Mouse (Mus musculus) forebrain, embryonic 13.5 days (tissue): ENCODE results near the gene Stab1. TPM values are rescaled to one million over a fixed set of nuclear protein-coding genes. Genes with fewer than 3 reads are reported as not detected.

Source experiments
- ATAC-seq: fragments of 200-750 bp; cut with Nextera tagmentation; 2 replicates; pipeline ENCODE4 v1.8.0; 2017
- H3K27ac ChIP-seq: fragments of 300-500 bp; sonication (generic); 2 replicates; pipeline ENCODE4 v1.5.1; 2015; ENCODE audit warnings: inconsistent platforms, mild to moderate bottlenecking, moderate library complexity
- H3K27me3 ChIP-seq: fragments of 300-500 bp; sonication (generic); 2 replicates; pipeline ENCODE4 v1.6.1; 2015; ENCODE audit warnings: mild to moderate bottlenecking, inconsistent platforms
- H3K36me3 ChIP-seq: fragments of 300-500 bp; sonication (generic); 2 replicates; pipeline ENCODE4 v1.6.1; 2015; ENCODE audit warnings: mild to moderate bottlenecking, inconsistent platforms; ENCODE audit not compliant: poor library complexity, severe bottlenecking
- H3K4me1 ChIP-seq: fragments of 300-500 bp; sonication (generic); 2 replicates; pipeline ENCODE4 v1.6.1; 2015; ENCODE audit warnings: inconsistent platforms
- H3K4me2 ChIP-seq: fragments of 300-500 bp; sonication (generic); 2 replicates; pipeline ENCODE4 v1.6.1; 2015; ENCODE audit warnings: inconsistent platforms, mild to moderate bottlenecking, moderate library complexity
- H3K4me3 ChIP-seq: fragments of 300-500 bp; sonication (generic); 2 replicates; pipeline ENCODE4 v1.5.1; 2015; ENCODE audit warnings: mild to moderate bottlenecking, inconsistent platforms
- H3K9ac ChIP-seq: fragments of 300-500 bp; sonication (generic); 2 replicates; pipeline ENCODE4 v1.6.1; 2015; ENCODE audit warnings: mild to moderate bottlenecking, inconsistent platforms
- H3K9me3 ChIP-seq: fragments of 300-500 bp; sonication (generic); replicated peaks from 2 replicates; pipeline ENCODE4 v1.6.1; 2016; ENCODE audit warnings: inconsistent platforms
- WGBS: fragments of 180-500 bp; shearing (Covaris S2); methylation state at CpG from one replicate; pipeline ENCODE4 v1.1.7; 2015; 5-methylcytosine and 5-hydroxymethylcytosine counted together
- polyA plus RNA-seq: library from polyadenylated mRNA; unstranded; fragments of >200 nt; fragmentation: Nextera tagmentation; extraction: Ambion mirVana; gene quantifications from 2 replicates; pipeline ENCODE4 v1.2.1, GENCODE M21; 2015

Stab1 gene
- polyA plus RNA-seq, 1 experiment from 2014 or later, result 16.3 TPM

DNA sequence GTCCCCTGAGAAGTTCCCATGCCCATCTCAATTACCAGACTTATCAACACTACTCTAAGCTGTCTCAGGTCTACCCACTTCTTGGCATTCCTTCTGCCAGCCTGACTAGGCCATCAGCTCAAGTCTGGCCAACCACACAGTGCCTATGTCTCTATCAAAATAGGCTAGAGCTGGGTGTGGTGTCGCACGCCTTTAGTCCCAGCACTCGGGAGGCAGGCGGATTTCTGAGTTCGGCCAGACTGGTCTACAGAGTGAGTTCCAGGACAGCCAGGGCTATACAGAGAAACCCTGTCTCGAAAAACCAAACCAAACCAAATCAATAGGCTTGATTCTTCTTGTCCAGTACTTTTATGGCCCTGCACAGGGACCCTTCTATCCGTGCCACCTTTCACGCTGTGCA is 41.6 kb downstream of the Stab1 start:
- H3K4me2 ChIP-seq, result peak overlapping the region; percentile 34
- no peaks in the 10 kb centered on the region for H3K9me3 ChIP-seq
- H3K4me1 ChIP-seq, result peaks cover 38% of the 10 kb centered on the region
- WGBS, result 93% methylated on average over 8 of the region's 8 CpGs
- no peaks in the 10 kb centered on the region for H3K27me3 ChIP-seq
- ATAC-seq, result no peak
- no peak overlapping the region for H3K4me3 ChIP-seq
- H3K9ac ChIP-seq, result no peak overlapping the region
- H3K36me3 ChIP-seq, result peaks cover 20% of the 10 kb centered on the region
- H3K27ac ChIP-seq, result no peak overlapping the region

- H3K4me1 ChIP-seq, result peaks cover 31% of the 10 kb centered on the region
- H3K4me2 ChIP-seq, result peak overlapping the region; percentile 8; the same call in 1 of the 2 replicates
- H3K27ac ChIP-seq, result no peak overlapping the region; the same call in 1 of the 2 replicates
- no peaks in the 10 kb centered on the region for H3K27me3 ChIP-seq
- ATAC-seq, result no peak
- 69% methylated on average over 9 of the region's 9 CpGs for WGBS
- H3K4me3 ChIP-seq, result no peak overlapping the region
- H3K9me3 ChIP-seq, result no peaks in the 10 kb centered on the region
- peak overlapping the region; percentile 21 for H3K9ac ChIP-seq
- peaks cover 28% of the 10 kb centered on the region for H3K36me3 ChIP-seq
Observed at GRCm38 (mm10) chr14:31125106-31126075, 43.0 kb downstream of the Stab1 start.

DNA sequence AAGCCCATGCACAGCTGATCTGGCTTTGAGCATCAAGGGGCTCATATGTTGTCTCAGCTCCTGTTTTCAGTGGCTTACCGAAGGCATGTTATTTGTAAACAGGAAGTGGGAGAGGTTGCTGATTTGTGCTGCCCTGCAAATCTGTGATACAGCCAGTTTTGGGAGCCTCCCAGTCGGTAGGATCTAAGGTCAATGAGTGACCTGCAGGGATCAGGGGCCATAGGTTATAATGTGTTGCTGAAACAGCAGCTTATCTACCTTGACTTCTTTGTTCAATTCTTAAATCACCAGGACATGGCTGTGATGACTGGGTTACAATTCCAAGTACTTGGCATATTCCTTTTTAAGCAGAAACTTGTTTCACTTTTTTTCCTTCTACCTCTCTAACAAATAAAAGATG is 52.9 kb downstream of the Stab1 start:
- 77% methylated on average over 2 of the region's 2 CpGs for WGBS
- H3K9me3 ChIP-seq, result no peaks in the 10 kb centered on the region
- peaks cover 82% of the 10 kb centered on the region for H3K36me3 ChIP-seq
- H3K4me1 ChIP-seq, result no peaks in the 10 kb centered on the region
- no peak overlapping the region for H3K9ac ChIP-seq
- H3K4me3 ChIP-seq, result no peak overlapping the region
- no peak for ATAC-seq
- H3K4me2 ChIP-seq, result no peak overlapping the region
- no peak overlapping the region for H3K27ac ChIP-seq
- H3K27me3 ChIP-seq, result no peaks in the 10 kb centered on the region

GRCm38 (mm10) chr14:31114011-31114410 is 54.4 kb downstream of the Stab1 start:
- H3K27me3 ChIP-seq, result no peaks in the 10 kb centered on the region
- no peak for ATAC-seq
- no peaks in the 10 kb centered on the region for H3K9me3 ChIP-seq
- H3K4me2 ChIP-seq, result no peak overlapping the region
- H3K27ac ChIP-seq, result no peak overlapping the region
- peaks cover 85% of the 10 kb centered on the region for H3K36me3 ChIP-seq
- no peak overlapping the region for H3K4me3 ChIP-seq
- H3K9ac ChIP-seq, result no peak overlapping the region
- 92% methylated on average over 3 of the region's 3 CpGs for WGBS
- H3K4me1 ChIP-seq, result no peaks in the 10 kb centered on the region

DNA sequence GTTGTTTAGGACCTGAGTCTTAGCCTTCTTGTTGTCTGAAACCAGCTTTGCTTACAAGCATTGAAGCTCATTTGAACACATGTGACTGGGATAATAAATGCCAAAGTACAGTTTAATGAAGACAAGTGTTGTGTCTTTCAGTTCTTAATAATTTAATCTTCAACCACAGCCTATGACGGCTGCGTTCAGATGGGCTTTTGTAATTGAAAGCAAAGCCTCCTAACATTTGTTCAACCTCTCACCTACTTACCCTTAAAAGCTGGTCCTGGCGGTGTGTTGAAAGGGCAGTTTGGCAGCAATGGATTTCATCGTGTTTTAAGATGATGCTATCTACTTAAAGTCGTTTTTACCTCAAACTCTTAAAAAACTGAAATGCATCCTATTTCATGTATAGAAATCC is 56.3 kb downstream of the Stab1 start:
- no peaks in the 10 kb centered on the region for H3K9me3 ChIP-seq
- peaks cover 89% of the 10 kb centered on the region for H3K36me3 ChIP-seq
- H3K4me2 ChIP-seq, result no peak overlapping the region
- no peak overlapping the region for H3K27ac ChIP-seq
- 84% methylated on average over 5 of the region's 5 CpGs for WGBS
- no peaks in the 10 kb centered on the region for H3K4me1 ChIP-seq
- no peak overlapping the region for H3K4me3 ChIP-seq
- no peak overlapping the region for H3K9ac ChIP-seq
- ATAC-seq, result no peak
- H3K27me3 ChIP-seq, result no peaks in the 10 kb centered on the region

DNA sequence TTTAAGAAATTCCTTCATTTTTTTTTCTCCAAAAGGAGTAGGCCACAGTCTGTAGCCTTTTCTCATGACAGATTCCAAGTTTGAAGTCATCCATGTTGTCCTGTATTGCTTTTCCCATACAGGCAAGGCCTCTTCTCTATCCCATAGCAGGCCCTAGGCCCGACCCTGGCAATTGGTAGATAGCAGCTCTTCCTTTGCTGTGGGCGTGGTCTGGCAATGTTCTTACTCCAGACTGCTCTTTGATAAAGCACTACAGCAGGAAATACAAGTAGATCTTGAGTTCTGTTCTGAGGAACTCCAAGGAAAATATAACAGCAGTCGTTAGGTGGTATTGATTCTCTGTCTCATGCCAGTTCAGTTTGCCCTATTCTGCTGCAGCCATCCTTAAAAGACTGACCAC is 57.8 kb downstream of the Stab1 start:
- Histone ChIP-seq H3K27ac (no peak overlapping the region), H3K4me2 (no peak overlapping the region), H3K9me3 (no peaks in the 10 kb centered on the region), H3K27me3 (no peaks in the 10 kb centered on the region), H3K36me3 (peaks cover 89% of the 10 kb centered on the region), H3K9ac (no peak overlapping the region), H3K4me3 (no peak overlapping the region), H3K4me1 (no peaks in the 10 kb centered on the region)
- 81% methylated on average over 3 of the region's 3 CpGs for WGBS
- no peak for ATAC-seq

DNA sequence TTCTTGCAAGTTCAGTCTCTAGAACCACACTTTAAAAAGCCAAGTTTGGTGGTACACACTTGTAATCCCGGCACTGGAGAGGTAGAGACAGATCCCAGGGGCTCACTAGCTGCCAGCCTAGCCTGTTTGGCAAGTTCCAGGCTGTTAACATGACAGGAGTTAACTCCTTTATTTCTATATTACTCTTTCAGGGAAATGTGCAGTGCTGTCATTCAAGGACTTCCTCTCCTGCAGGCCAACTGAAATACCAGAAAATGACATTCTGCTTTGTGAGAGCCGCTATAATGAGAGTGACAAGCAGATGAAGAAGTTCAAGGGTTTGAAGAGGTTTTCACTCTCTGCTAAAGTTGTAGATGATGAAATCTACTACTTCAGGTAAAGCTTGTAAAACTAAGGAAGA is 63.3 kb downstream of the Stab1 start:
- no peak overlapping the region for H3K9ac ChIP-seq
- H3K36me3 ChIP-seq, result peaks cover 74% of the 10 kb centered on the region
- 97% methylated on average over 2 of the region's 2 CpGs for WGBS
- H3K4me1 ChIP-seq, result no peaks in the 10 kb centered on the region
- H3K9me3 ChIP-seq, result no peaks in the 10 kb centered on the region
- no peak for ATAC-seq
- H3K4me3 ChIP-seq, result no peak overlapping the region
- H3K4me2 ChIP-seq, result no peak overlapping the region
- no peaks in the 10 kb centered on the region for H3K27me3 ChIP-seq
- H3K27ac ChIP-seq, result no peak overlapping the region

DNA sequence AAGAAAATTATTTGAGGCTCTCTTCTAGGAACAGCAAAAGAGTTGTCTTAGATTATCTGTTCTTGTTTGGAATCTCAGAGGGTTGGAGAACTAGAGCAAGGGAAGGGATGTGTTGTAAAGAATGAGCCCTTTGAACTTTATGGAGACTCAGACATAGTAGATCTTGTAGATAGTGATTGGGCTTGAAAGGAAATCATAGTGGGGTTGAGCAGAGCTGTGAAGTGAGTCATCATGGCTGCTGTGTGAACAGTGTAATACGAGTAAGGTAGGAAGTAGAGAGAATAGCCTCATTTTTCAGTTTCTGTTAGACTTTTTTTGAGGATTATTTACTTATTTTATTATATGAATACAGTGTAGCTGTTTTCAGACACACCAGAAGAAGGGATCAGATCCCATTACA is 78.5 kb downstream of the Stab1 start:
- Histone ChIP-seq H3K36me3 (peaks cover 90% of the 10 kb centered on the region), H3K4me1 (no peaks in the 10 kb centered on the region)
- 91% methylated on average over 1 of the region's 1 CpGs for WGBS

More for the DNA sequence above, 78.5 kb downstream of the Stab1 start:
- H3K4me2 ChIP-seq, result no peak overlapping the region
- ATAC-seq, result no peak
- no peak overlapping the region for H3K4me3 ChIP-seq
- no peaks in the 10 kb centered on the region for H3K9me3 ChIP-seq
- H3K9ac ChIP-seq, result no peak overlapping the region
- no peaks in the 10 kb centered on the region for H3K27me3 ChIP-seq
- H3K27ac ChIP-seq, result no peak overlapping the region

Other genes with a start within 250 kb of the Stab1 start
- 0.18 and 0.35 TPM in 2 replicates for gene Itih3, start 244.9 kb downstream of the Stab1 start, polyA plus RNA-seq
- 0.09 TPM in 1 of 2 replicates, not detected in the other for gene Itih1, start 225.4 kb downstream of the Stab1 start, polyA plus RNA-seq
- gene Nek4, start 217.3 kb downstream of the Stab1 start, polyA plus RNA-seq, result 17.8 and 20.8 TPM in 2 replicates
- 56.4 and 63.1 TPM in 2 replicates for gene Glt8d1, start 167.2 kb downstream of the Stab1 start, polyA plus RNA-seq
- gene Spcs1, start 167.0 kb downstream of the Stab1 start, polyA plus RNA-seq, result 294 and 323 TPM in 2 replicates
- gene Pbrm1, start 149.5 kb downstream of the Stab1 start, polyA plus RNA-seq, result 166 and 170 TPM in 2 replicates
- 76.7 and 80.8 TPM in 2 replicates for gene Gnl3, start 149.5 kb downstream of the Stab1 start, polyA plus RNA-seq
- gene Smim4, start 39.7 kb downstream of the Stab1 start, polyA plus RNA-seq, result 76.6 and 82.2 TPM in 2 replicates
- gene Nt5dc2, start 37.6 kb downstream of the Stab1 start, polyA plus RNA-seq, result 306 and 325 TPM in 2 replicates
- 0.84 and 2.2 TPM in 2 replicates for gene Tnnc1, start 39.7 kb upstream of the Stab1 start, polyA plus RNA-seq
- gene Nisch, start 48.3 kb upstream of the Stab1 start, polyA plus RNA-seq, result 298 and 341 TPM in 2 replicates
- gene Sema3g, start 49.2 kb upstream of the Stab1 start, polyA plus RNA-seq, result 0.57 and 0.58 TPM in 2 replicates
- gene Phf7, start 82.7 kb upstream of the Stab1 start, polyA plus RNA-seq, result 13.2 and 14.7 TPM in 2 replicates
- 128 and 139 TPM in 2 replicates for gene Bap1, start 82.8 kb upstream of the Stab1 start, polyA plus RNA-seq
- 3.8 and 5.1 TPM in 2 replicates for gene Dnah1, start 155.3 kb upstream of the Stab1 start, polyA plus RNA-seq
- 44.2 and 48.7 TPM in 2 replicates for gene Capn7, start 168.0 kb upstream of the Stab1 start, polyA plus RNA-seq